Mouse (Mus musculus): ENCODE measurements at regions not wholly inside any gene's neighbourhood (a gene's known extent, or its start where the extent isn't known, plus 50 kb on each side); places are given as distances from the start of the nearest gene placed in this dataset.

GRCm38 (mm10) chr12:47264118-47264517, 445.4 kb upstream of the Nova1 start:
- TF ChIP-seq CTCF (IDR thresholded peaks at IDR 0.05; ENCODE audit: low read depth) (no peak), EP300 (optimal IDR thresholded peaks at IDR 0.05) (no peak)
